Mouse (Mus musculus) natural killer cell, adult 2 months (primary cell): ENCODE measurements at regions not wholly inside any gene's neighbourhood (a gene's known extent, or its start where the extent isn't known, plus 50 kb on each side); places are given as distances from the start of the nearest gene placed in this dataset.

ENCODE experiments used
- DNase-seq, 2 experiments: peaks; one replicate each; pipeline ENCODE4 v3.0.0; 2022; ENCODE audit warnings: low spot score in 2 of 2

DNA sequence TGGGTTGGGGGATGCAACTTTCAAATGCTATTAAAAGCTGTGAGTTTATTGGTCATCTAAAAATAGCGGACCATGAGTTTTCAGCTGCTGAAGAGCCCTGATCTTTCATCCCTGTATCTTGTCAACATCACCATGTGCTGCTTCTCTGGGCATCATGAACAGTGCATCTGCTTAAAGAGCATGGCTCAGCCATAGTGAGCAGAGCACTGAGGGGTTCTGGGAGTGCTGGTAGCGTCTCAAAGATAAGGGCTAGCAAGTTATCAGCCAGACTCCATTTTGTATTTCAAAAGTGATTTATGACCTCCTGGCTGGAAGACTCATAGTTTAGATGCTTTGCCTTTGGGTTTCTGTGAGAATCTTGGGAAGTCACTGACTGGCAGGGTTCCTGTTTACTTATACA, 173.5 kb upstream of the Itga4 start:
- DNase-seq = no peak

DNA sequence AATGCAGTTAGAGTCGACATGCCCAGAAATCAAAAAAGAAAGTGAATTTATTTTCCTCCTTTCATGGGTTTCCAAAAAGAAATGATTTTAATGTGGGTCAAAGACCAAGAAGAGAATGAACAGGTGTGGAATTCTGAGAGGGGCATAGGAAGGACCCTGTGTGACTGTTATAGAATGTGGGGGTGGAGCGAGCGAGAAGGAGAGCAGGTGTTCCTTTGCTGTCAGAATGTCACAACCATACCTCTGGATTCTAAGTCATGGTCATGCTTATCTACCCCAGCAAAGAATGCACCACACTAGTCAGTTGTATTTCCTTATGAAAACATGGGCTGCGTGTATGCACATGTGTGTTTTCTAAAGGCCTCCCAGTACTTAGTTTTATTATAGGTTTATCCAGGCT, 168.9 kb upstream of the Itga4 start:
- DNase-seq = no peak

DNA sequence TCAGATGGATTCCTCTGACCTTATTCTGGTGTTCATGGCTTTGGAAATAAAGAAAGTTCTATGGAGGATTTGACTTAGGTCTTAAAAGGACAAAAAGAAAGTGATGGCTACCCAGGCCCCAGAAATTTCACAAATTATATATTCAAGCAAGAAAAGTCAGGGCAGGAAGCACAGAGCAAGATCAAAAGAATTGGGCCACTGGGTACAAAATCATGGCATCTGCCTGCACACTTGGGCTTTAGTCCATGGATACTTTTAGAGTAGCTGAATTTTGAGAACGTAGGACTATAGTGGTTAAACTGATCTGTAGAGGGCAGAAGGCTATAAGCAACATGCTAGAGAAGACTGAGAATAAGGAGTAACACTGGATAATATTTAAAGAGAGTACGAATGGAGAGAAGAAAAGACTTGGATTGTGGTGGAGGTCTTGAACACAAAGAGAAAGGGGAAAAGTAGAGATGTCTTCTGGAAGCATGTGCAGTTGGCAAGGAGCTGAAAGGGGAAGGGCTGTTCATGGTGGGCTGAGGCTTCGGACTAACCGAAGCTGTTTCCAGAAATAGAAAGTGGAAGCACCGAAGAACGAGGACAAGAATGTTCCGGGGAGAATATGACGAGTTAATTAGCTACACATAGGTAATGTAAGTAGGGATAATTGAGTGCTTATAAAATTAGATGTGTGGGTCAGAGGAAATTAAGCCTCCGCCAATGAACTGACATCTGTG, 168.2 kb upstream of the Itga4 start:
- DNase-seq = peak; percentile 16 to 18

DNA sequence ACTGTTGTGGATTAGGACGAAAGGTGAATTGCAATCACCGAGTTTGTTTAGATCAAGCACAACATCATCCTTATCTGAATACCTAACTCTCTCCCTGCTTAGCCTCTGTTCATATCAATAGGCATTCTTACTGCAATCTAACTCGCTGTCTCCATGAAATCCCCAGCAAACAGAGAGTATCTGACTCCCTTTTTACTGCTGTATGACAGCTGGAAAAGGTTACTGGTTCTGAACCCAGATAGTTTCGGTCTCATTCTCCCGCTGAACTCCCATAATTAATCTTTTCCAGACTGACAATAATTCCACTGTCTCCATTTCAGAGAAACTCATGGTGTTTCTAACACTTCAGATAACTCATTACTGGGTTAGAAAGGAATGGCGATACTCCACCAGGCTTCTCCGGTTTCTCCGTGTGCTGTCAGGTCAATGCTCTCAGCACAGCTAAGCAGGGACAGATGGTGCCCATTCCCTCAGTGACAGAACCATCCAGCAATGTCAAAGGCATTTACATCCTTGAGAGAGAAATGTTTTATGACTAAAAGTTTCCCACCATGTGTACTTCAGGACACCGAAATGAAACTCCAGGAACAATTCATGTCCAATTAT, 167.5 kb upstream of the Itga4 start:
- DNase-seq = no peak

DNA sequence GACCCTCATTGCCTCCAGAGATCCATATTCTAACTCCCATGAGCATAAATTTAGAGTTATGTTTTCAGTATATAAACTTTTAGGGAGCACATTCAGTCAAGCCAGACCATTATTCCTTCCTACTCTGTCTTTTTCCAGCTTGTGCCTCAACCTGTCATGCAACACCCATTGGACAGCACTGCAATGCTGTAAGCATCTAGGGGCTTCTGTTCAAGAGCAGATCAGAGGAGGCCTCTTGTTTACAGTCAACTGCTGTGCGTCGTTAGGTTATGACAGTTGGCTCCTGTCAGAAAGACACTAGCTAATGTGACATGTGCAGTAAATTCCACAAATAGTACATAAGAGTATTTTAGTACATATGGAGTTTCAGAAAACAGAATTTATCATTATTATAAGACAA, 165.0 kb upstream of the Itga4 start:
- no peak for DNase-seq

DNA sequence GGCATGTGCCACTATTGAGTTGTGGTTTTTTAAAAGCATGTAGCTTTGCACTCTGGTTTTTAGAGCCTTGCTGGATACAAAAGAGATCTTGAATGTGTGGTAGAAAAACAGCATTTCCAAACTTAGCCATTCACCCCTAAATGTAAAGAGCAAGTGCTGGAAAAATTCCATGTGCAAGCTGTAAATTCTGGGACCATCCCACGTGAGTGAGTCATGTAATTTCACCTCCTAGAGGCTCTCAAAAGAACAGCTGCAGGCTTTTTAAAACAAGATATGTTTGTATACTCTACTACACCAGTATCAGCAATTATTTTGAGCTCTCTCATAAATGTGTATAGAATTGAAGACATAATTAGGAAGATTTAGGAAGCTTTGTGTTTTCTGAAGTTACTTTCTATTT, 160.9 kb upstream of the Itga4 start:
- DNase-seq = no peak

DNA sequence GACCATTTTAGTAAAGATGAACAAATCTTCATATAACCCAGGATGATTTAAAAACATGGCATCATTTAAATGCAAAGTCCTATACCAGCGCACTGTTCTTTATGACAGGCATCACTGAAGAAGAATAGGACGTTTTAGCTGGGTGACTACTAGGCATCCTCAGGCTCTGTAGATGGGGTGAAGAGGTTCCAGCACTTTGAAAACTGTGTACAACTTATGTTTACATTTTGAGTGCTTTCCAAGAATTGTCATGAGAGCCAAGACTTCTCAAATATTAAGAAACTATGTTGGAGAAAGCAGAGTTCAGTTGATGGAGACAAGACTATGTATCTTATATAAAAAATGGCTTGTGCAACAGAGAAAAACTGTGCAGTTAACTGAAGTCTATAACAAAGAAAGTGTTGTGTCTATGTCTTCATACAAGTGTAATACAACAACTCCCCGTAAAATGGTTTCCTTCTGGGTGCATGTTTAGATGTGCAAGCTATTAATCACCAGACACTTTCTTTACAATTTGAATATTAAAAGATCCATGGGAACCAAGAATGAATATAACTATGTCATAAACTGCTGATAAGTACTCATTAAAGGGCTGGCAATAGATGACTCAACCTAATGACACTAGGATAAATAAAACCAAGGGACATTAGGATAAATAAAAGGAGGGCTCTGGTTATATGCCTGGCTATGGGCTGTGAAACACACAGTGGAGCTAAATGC, 158.5 kb upstream of the Itga4 start:
- no peak for DNase-seq

DNA sequence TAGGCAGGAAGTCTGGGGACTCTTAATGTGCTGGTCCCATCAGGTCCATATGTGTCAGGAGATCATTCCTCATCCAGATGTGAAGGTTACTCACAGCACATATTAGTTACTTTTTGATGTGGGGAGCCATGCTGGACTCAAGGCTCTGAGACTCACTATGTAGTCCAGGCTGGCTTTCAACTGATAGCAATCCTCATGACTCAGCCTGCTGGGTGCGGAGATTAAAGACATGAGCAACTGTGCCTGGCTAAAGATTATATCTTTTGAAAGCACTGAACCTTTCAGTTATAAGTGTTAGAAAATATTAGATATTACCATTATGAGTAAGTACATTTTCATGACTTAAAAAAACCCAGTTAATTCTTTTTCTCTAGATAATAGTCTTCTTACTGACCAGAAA, 155.6 kb upstream of the Itga4 start:
- DNase-seq = no peak

DNA sequence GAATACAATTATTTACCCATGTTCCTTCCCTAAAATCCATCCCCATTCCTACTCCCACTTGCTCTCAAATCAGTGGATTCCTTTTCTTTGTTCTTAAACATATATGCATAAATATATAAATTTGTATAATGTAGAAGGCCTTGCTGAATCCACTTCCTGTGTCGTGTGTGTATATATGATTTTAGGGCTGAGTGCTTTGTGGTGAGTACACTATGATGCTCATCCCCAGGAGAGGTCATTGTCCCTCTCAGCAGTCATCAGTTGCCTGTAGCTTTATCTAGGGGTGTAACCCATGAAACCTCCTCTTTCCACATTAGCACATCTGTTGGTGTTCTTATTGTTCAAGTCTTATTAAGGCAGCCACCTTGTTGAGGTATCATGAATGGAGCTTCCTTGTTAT, 143.6 kb upstream of the Itga4 start:
- no peak for DNase-seq

DNA sequence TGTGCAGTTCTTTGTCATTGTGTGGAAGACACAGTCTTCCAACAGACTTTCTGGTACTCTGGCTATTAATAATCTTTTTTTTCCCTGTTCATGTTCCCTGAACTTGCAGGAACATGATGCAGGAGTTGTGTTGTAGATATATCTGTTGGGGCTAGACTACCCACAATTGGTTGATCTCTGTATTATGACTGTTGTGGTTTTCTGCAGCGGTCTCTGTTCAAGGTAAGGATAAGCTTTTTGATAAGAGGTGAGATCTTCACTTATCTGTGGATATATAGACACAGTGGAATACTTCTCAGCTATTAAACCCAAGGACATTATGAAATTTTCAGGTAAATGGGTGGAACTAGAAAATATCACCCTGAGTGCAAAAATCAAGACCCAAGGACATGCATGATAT, 143.2 kb upstream of the Itga4 start:
- no peak for DNase-seq

DNA sequence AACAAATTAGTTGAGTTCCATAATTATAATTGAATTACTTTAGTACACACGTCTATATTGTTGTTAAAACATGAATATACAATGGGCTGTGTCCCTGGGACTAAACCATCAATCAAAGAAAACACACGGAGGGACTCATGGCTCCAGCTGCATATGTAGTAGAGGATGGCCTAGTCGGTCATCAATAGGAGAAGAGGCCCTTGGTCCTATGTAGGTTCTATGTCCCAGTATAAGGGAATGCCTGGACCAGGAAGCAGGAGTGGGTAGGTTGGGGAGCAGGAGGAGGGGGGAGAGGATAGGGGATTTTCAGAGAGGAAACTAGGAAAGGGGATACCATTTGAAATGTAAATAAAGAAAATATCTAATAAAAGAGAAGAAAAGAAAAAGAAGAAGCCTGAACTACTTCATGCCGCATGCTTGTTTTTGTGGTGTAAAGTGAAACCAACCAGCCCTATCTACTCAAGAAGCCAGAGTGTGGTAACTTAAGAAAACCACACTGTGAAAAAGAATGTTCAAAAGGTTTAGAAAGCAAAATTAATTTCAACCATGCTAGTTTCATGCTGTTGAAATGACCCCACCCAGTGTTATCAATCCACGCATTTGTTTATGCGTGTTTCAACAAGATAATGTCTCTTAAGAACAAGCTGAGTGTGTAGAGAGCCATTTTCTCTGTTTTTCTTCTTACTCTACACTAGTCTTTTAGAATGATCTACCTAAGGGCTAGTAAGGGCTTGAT, 134.4 kb upstream of the Itga4 start:
- peak in 1 of 2 experiments; percentile 50 for DNase-seq

DNA sequence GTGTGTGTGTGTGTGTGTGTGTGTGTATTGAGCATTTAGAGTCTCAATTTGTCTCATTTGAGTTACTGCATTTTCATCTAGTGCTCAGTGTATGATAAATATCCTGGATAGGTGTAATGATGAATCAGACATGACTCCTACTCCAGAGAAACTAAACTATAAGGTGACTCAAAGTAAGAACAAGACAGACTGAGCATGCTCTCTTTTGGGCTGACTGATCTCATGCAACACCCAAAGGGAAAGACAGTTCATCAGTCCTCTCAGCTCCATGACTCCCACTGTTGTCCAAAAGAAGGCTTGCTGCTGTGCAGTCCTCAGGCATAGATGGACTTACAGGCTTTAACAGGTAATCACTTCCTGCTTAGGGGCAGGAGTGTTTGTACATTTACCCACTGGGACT, 132.7 kb upstream of the Itga4 start:
- no peak for DNase-seq

DNA sequence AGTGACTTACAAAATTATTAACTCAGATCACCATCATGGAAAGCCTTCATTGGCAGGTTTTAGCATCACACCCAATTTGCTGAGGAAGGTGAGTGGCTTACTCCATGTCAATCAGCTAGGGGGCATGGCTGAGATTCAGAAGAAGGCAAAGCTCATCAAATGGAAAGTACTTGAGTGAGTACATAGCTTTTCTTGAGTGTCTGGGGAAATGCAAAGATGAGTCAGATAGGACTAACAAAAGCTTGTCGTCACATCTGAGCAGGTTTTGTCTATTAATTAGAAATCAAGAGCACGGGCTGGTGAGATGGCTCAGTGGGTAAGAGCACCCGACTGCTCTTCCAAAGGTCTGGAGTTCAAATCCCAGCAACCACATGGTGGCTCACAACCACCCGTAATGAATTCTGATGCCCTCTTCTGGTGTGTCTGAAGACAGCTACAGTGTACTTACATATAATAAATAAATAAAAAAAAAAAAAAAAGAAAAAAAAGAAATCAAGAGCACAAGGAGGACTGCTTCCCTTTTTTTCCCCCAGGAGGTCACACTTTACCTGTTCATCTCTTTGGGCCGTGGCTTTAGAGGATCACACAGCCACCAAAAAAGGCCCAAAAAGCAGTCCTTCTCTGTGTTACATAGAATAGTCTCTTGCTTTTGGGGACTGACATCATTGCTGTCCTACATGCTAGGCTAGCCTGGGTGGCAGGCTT, 130.8 kb upstream of the Itga4 start:
- peak in 1 of 2 experiments; percentile 45 for DNase-seq

DNA sequence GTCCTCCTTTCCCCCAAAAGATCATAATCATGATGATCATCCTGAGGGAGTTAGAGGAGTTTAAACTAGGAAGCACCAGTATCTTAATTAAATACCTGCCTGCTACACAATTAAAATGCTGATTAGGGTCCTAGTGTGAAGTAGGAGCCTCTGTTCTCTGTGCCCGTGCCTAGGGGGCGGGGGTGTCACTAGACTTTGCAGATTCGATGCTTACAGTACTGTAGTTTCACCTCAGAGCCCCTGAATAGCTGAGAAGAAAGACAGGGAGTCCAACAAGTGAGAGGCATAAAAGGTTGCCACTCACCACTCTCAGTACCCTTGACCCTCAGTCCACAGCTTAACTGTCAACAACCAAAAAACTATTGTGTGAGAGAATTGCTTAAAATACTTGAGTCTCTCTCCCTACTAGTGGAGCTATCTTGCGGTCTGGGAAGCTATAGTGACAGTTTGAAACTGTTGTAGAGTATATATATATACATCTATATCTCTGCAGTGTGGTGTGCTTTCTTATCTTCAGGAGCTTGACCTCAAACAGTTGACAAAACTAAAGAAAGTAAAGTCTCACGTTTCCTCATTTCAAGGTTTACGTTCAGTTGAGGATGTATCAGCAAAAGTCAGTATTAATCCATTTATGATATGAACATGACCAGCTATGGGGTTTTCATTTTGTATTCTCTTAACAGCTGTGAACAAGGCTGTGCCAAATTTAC, 128.9 kb upstream of the Itga4 start:
- DNase-seq = no peak

DNA sequence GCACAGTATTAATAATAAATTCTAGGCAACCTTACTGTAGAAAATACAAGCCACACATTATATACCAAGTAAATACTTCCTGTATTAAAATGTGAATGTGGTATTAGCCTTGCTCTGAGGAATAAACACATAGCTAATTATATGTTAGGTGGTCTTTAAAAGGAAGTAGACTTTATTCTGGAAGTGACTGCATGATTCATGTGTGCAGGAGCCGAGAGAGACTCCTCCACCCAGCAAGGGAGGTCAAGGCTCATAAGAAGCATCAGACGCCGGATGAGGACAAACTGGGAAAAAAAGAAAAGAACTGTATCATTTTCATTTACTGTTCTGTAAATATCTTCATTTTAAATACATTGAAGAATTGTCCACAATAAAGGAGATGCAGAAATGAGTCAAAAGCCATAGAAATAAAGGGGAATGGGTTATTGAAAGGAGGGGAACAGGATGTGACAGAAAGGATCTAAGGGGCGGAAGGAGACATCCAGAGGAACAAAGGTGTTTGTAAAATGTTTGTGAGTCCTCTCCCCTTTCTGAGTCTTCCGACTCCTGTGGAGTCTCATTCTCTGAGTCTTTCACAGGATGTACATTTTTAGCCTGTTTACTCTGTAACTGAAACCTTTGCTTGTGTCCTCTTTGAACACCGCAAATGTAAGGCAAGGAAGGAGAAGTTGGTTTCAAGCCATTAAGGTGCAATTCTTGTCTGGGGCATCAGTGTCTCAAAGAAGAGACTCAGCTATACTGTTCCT, 128.1 kb upstream of the Itga4 start:
- DNase-seq = no peak

DNA sequence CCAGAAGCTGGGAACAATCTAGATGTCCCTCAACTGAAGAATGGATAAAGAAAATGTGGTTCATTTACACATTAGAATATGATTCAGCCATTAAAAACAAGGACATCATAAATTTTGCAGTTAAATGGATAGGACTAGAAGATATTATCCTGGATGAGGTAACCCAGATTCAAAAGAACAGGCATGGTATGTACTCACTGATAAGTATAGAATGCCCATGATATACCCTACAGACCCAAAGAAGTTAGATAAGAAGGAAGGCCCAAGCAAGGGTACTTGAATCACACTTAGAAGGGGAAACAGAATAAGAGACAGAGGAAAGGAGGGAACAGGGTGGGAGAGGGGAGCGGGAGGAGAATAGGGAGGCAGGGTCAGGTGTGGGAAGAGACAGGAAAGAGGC, 127.4 kb upstream of the Itga4 start:
- DNase-seq = no peak

DNA sequence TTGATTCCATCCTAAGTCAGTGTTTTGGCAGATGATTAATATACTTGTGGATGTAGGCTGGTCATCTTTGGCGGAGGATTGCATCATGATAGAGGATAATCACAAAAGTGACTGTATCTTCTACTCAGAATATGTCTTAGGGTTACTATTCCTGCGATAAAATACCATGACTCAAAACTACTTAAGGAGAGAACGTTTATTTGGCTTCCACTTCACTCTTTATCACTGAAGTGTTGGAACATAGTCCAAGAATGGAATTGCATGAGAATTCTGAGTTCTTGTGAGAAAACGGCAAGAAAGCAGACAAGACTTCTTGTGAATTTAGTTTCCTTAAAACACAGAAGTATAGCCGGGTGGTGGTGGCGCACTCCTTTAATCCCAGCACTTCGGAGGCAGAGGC, 124.6 kb upstream of the Itga4 start:
- DNase-seq = no peak

DNA sequence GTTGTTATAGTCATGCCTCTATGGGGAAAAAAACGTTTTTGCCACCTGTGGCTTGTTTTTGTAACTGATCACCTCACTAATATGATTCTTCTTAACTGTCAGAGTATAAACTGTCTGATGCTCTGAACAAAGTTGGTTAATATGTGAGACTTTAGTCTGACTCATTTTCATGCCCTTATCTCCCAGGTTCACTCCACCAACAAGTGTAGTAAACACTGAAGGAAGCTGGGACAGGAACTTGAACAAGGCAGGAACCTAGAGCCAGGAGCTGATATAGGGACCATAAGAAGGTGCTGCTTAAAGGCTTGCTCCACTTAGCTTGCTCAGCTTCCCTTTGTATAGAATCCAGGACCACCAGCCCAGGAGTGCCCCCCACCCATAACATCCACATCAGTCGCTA, 124.0 kb upstream of the Itga4 start:
- no peak for DNase-seq

DNA sequence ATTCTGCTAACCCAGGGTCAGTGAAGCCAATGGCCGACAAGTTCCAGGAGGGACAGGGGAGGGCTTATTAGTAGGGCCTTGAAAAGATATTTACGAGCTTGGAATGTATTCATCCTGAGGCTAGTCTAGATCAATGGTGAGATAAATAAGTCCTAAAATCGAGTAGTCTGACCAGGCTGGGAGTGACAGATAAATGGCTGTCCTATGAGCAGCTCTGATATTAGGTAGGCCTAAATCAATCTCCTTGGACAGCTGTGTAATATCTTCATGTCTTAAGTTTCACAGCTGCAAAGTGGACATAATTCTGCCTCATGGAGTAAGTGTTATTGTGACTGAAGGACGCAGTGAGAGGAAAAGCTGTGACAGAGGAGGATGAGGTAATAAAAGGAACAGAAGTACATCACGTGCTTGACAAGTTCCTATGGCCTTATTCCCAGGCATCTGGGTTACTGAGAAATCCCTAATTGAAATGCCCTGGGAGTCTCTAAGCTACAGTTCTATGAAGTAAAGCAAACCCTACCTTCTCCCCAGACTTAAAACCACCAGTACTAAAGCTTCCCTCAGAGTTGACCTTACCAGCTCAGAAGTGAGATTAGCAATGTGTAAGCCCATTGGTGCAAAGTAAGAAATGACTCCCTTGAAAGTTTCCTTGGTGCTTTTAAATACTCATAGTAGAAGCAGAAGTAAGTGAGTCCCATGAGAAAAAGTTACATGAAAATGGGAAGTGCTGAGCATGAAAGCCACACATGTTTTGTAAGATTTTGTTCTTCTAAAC, 123.3 kb upstream of the Itga4 start:
- DNase-seq = peak in 1 of 2 experiments; percentile 39

DNA sequence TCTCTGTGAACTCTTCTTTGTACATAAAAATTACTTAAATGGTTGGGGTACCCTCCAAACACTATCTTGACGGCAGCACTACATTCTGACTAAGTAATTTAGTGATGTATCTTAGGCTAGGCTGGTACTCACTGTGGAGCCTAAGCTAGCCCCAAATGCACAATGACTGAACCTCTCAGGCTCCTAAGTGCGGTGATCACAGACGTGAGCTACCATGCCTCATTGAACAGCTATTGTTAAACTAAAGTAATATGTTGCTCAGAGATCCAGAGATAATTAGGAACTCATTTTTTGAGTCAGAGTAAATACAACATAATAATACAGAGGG, 122.7 kb upstream of the Itga4 start:
- DNase-seq = peak in 1 of 2 experiments; percentile 37
